Mouse (Mus musculus): Measurements from ENCODE around the gene Zfand4. TPM values are rescaled to one million over a fixed set of nuclear protein-coding genes. Genes with fewer than 3 reads are reported as not detected.

The Zfand4 gene
- polyA plus RNA-seq, 1 experiment from 2014 or later: 2.9 TPM

DNA sequence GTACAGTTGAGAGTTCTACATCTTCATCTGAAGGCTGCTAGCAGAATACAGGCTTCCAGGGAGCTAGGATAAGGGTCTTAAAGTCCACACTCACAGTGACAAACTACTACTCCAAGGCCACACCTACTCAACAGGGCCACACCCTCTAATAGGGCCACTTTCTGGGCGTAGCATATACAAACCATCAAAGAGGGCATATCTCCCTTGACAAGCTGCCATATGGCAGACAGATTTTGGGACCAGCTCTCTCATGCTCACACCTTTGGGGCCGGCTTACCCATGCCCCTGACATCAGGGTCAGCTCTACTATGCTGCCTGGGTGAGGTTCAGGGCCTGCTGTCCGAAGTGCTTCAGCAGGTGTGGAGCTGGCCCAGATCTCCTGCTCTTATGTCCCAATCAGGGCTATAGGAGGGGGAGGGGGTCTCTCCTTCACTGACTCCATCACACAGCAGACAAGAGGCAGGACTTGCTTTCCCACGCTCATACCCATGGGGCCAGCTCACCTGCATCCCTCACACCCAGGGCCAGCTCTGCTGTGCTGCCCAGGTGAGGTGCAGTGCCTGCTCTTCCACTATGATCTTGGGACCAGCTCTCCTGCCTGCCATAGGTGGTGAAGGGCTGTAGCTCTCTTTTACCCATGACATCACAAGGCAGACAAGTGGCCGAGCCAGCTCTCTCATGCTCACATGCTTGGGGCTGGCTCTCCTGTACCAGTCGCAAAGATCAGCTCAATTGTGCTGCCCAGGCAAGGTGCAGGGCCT lies 106.4 kb downstream of the Zfand4 start:
- no peak overlapping the region for H3K4me3 ChIP-seq (ENCODE audit: low read depth, low read length)
- no peak for TF ChIP-seq CTCF (IDR thresholded peaks at IDR 0.05)
- no peak for TF ChIP-seq EP300 (IDR thresholded peaks at IDR 0.05)
- no peak for DNase-seq (ENCODE audit: low spot score)
- H3K36me3 ChIP-seq (ENCODE audit: insufficient read depth, low read length): no peaks in the 10 kb centered on the region
- H3K9ac ChIP-seq (replicated peaks; ENCODE audit: low read depth): no peak overlapping the region
- WGBS: 61% methylated on average over 6 of the region's 6 CpGs
- no peak overlapping the region for H3K27ac ChIP-seq (ENCODE audit: low read length)
- no peaks in the 10 kb centered on the region; the same call in 1 of the 2 replicates for H3K4me1 ChIP-seq (ENCODE audit: insufficient read depth, low read depth, low read length)
- peak; percentile 32; the same call in 1 of the 2 replicates for ATAC-seq
- H3K27me3 ChIP-seq (replicated peaks; ENCODE audit: insufficient read depth, low read length): no peaks in the 10 kb centered on the region
- H3K4me2 ChIP-seq (replicated peaks; ENCODE audit: low read depth, low read length): no peak overlapping the region
- no peaks in the 10 kb centered on the region for H3K9me3 ChIP-seq (ENCODE audit: low read length)

DNA sequence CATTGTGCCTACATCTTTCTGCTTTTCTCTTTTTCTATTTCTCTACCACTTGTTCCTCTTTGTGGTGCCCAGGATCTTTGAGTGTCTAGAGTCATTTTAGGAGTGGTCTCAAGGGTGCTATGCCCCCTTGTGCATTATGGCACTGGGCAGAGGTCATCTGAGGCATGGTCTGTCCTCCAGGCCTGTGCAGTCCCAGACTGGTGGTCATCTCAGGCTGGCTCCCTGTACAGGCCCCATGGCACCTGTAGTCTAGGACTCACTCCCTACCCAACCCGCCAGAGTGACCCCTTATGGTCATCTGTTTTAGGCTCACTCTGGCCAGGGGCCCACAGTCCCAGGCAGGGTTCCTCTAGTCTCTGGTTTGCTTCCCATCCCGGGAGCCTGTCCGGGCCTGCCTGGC lies 107.5 kb downstream of the Zfand4 start:
- Histone ChIP-seq H3K4me2 (replicated peaks; ENCODE audit: low read depth, low read length) (no peak overlapping the region), H3K4me1 (ENCODE audit: insufficient read depth, low read depth, low read length) (no peaks in the 10 kb centered on the region; the same call in 1 of the 2 replicates), H3K36me3 (ENCODE audit: insufficient read depth, low read length) (no peaks in the 10 kb centered on the region), H3K27ac (ENCODE audit: low read length) (no peak overlapping the region), H3K4me3 (ENCODE audit: low read depth, low read length) (no peak overlapping the region), H3K9me3 (ENCODE audit: low read length) (no peaks in the 10 kb centered on the region), H3K27me3 (replicated peaks; ENCODE audit: insufficient read depth, low read length) (no peaks in the 10 kb centered on the region), H3K9ac (replicated peaks; ENCODE audit: low read depth) (no peak overlapping the region)
- no peak for DNase-seq (ENCODE audit: low spot score)
- 92% methylated on average over 3 of the region's 3 CpGs for WGBS
- TF ChIP-seq CTCF (IDR thresholded peaks at IDR 0.05) (no peak), EP300 (IDR thresholded peaks at IDR 0.05) (no peak)
- ATAC-seq: no peak

DNA sequence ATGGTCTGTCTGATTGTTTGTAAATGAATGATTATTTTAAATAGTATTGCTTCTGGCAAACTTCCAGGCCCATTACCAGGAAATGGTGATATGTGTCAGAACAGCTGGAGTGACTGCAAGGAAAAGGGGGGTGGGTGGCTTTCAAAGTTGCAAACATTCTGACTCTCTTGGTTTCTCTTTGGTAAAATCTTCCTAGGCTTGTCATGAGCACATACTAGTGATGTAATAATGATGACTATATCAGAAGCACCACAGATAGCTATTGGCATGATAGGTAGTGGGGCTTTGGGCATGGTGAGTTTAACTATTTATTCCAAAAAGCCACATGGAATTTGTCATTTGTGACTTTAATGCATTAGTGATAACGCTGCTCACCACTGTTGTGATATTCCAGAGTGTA lies 110.1 kb downstream of the Zfand4 start:
- H3K4me3 ChIP-seq (ENCODE audit: low read depth, low read length): no peak overlapping the region
- peak; percentile 29 for DNase-seq (ENCODE audit: low spot score)

DNA sequence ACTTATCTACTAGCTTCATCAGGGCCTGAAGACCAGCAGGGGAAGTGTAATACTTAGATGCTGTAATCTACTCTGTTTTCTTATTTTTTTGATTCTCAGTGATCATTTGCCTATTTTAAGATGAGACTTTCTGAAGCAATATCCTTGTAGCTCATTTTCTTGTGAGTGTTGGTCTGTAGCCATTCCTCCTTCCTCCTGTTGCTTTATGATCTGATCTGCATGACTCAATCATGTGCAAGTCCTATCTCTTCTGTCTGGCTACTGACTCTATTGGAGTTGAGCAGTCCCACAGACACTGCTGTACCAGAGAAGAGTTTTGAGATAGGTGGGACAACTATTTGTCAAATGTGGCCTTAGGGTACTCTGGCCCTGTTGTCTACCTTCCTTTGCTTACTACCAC lies 110.6 kb downstream of the Zfand4 start:
- Histone ChIP-seq H3K27ac (ENCODE audit: low read length) (no peak overlapping the region), H3K36me3 (ENCODE audit: insufficient read depth, low read length) (no peaks in the 10 kb centered on the region), H3K9ac (replicated peaks; ENCODE audit: low read depth) (no peak overlapping the region), H3K4me1 (ENCODE audit: insufficient read depth, low read depth, low read length) (no peaks in the 10 kb centered on the region; the same call in 1 of the 2 replicates), H3K9me3 (ENCODE audit: low read length) (no peaks in the 10 kb centered on the region), H3K4me3 (ENCODE audit: low read depth, low read length) (no peak overlapping the region), H3K4me2 (replicated peaks; ENCODE audit: low read depth, low read length) (no peak overlapping the region), H3K27me3 (replicated peaks; ENCODE audit: insufficient read depth, low read length) (no peaks in the 10 kb centered on the region)
- TF ChIP-seq EP300 (IDR thresholded peaks at IDR 0.05) (no peak), CTCF (IDR thresholded peaks at IDR 0.05) (no peak)
- DNase-seq (ENCODE audit: low spot score) (no peak), ATAC-seq (no peak; the same call in 1 of the 2 replicates)

More for the DNA sequence above, 110.1 kb downstream of the Zfand4 start:
- Histone ChIP-seq H3K4me1 (ENCODE audit: insufficient read depth, low read depth, low read length) (no peaks in the 10 kb centered on the region; the same call in 1 of the 2 replicates), H3K9ac (replicated peaks; ENCODE audit: low read depth) (no peak overlapping the region), H3K9me3 (ENCODE audit: low read length) (no peaks in the 10 kb centered on the region), H3K4me2 (replicated peaks; ENCODE audit: low read depth, low read length) (no peak overlapping the region), H3K36me3 (ENCODE audit: insufficient read depth, low read length) (no peaks in the 10 kb centered on the region), H3K27me3 (replicated peaks; ENCODE audit: insufficient read depth, low read length) (no peaks in the 10 kb centered on the region), H3K27ac (ENCODE audit: low read length) (no peak overlapping the region)
- 62% methylated on average over 1 of the region's 1 CpGs for WGBS
- TF ChIP-seq CTCF (IDR thresholded peaks at IDR 0.05) (no peak), EP300 (IDR thresholded peaks at IDR 0.05) (no peak)
- no peak for ATAC-seq

DNA sequence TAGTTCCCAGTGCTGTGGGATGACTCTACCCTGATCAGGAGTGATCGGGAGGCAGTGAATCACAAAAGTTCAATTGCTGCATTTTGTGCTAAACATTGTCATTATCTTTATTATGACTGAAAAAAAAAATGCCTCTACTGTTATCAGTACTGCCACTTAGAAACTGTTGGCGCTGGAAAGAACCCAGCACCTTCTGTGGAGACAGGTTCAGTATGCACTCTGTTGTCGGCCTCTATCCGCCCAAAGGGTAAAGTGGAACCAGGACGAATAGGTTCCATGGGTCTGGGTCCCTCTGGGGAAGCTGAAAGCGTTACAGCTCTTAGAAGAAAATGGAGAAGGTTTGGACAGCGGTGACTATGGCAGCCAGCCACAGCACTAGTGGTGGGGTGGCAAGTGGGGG lies 114.9 kb downstream of the Zfand4 start:
- H3K9ac ChIP-seq (replicated peaks; ENCODE audit: low read depth): no peak overlapping the region
- H3K27me3 ChIP-seq (replicated peaks; ENCODE audit: insufficient read depth, low read length): no peaks in the 10 kb centered on the region
- DNase-seq (ENCODE audit: low spot score) (no peak), ATAC-seq (no peak)
- WGBS: 87% methylated on average over 7 of the region's 7 CpGs
- no peak overlapping the region for H3K4me2 ChIP-seq (replicated peaks; ENCODE audit: low read depth, low read length)
- H3K4me3 ChIP-seq (ENCODE audit: low read depth, low read length): no peak overlapping the region
- H3K9me3 ChIP-seq (ENCODE audit: low read length): no peaks in the 10 kb centered on the region
- TF ChIP-seq EP300 (IDR thresholded peaks at IDR 0.05) (no peak), CTCF (IDR thresholded peaks at IDR 0.05) (no peak)
- H3K4me1 ChIP-seq (ENCODE audit: insufficient read depth, low read depth, low read length): no peaks in the 10 kb centered on the region; the same call in 1 of the 2 replicates
- no peaks in the 10 kb centered on the region for H3K36me3 ChIP-seq (ENCODE audit: insufficient read depth, low read length)
- H3K27ac ChIP-seq (ENCODE audit: low read length): no peak overlapping the region

Other genes starting within 250 kb of the Zfand4 start
- gene Tmcc1, start 70.7 kb upstream of the Zfand4 start, polyA plus RNA-seq (2015; fragmentation: Nextera tagmentation; extraction: Ambion mirVana): 9.1 and 9.9 TPM in 2 replicates
- 36.9 and 38.7 TPM in 2 replicates for gene Washc2, start 56.2 kb upstream of the Zfand4 start, polyA plus RNA-seq (2015; fragmentation: Nextera tagmentation; extraction: Ambion mirVana)
- gene March8, start 73.8 kb downstream of the Zfand4 start, polyA plus RNA-seq (2015; fragmentation: Nextera tagmentation; extraction: Ambion mirVana): 26.4 and 29.0 TPM in 2 replicates
- gene Alox5, start 197.0 kb downstream of the Zfand4 start, polyA plus RNA-seq (2015; fragmentation: Nextera tagmentation; extraction: Ambion mirVana): 3.1 TPM in 2 replicates
- gene Olfr211, start 224.9 kb downstream of the Zfand4 start, polyA plus RNA-seq (2015; fragmentation: Nextera tagmentation; extraction: Ambion mirVana): not detected in 2 replicates
- 0.07 TPM in 1 of 2 replicates, not detected in the other for gene Olfr212, start 242.3 kb downstream of the Zfand4 start, polyA plus RNA-seq (2015; fragmentation: Nextera tagmentation; extraction: Ambion mirVana)

Measured in lung, postnatal 0 days (tissue).